Mouse (Mus musculus): ENCODE results near the gene Rusc2.

DNA sequence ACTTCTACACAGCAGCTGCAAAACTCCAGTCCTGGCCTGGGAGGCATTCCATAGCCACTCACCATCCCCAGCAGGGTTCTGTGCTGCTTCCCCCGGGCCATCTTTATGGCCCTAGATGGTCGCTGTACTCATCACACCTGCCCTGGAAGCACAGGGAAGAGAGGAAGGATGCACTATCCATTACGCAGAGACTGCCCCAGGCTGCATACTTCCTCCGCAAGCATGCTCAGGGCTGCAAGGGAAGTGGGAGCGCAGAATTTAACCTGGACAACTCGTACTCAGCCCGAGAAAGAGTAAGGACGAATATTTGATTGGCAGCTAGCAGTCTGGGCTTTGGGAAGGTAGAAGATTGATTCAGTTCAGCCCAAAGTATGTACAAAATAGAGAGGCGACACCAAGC is 14.1 kb downstream of the Rusc2 start:
- no peak for TF ChIP-seq POLR2A (IDR thresholded peaks at IDR 0.05; ENCODE audit: borderline replicate concordance, control insufficient read depth, low read depth, low read length)
- TF ChIP-seq CTCF (IDR thresholded peaks at IDR 0.05; ENCODE audit: control insufficient read depth, insufficient read depth, low read length): no peak
